Mouse (Mus musculus) CH12.LX (cell line): ENCODE data around the gene Lrp6. TPM values are rescaled to one million over a fixed set of nuclear protein-coding genes. Genes with fewer than 3 reads are reported as not detected.

ENCODE experiments used
- DNase-seq: peaks from one replicate; pipeline ENCODE4 v3.0.0-alpha.2; 2013; ENCODE audit errors: extremely low read depth
- H3K27ac ChIP-seq: 2 replicates; pipeline ENCODE4 v1.5.1; 2012; ENCODE audit warnings: low read depth, mild to moderate bottlenecking, control low read depth, moderate library complexity; ENCODE audit not compliant: insufficient read depth
- H3K27me3 ChIP-seq: replicated peaks from 2 replicates; pipeline ENCODE3; 2012; ENCODE audit warnings: inconsistent platforms
- H3K36me3 ChIP-seq, 2 experiments: replicated peaks in 1 of 2; 2 replicates each; pipeline versions ENCODE3 to v1.6.1; 2012; ENCODE audit warnings: inconsistent platforms in 1 of 2, low read length in 1 of 2, mild to moderate bottlenecking in 1 of 2, mixed read lengths in 1 of 2, moderate library complexity in 1 of 2; ENCODE audit not compliant: control insufficient read depth in 1 of 2, insufficient read depth in 1 of 2
- H3K4me1 ChIP-seq, 2 experiments: 2 replicates each; pipeline ENCODE4 v1.6.1; 2012; ENCODE audit warnings: inconsistent platforms in 1 of 2, moderate library complexity in 1 of 2; ENCODE audit not compliant: insufficient read depth in 2 of 2, control insufficient read depth in 1 of 2
- H3K4me2 ChIP-seq: 2 replicates; pipeline ENCODE4 v1.6.1; 2012; ENCODE audit warnings: low read depth, mild to moderate bottlenecking, control low read depth; ENCODE audit not compliant: poor library complexity, insufficient read depth, severe bottlenecking
- H3K4me3 ChIP-seq, 3 experiments: fragments of 150-350 bp in 1 of 3; sonication (generic) in 1 of 3; replicated peaks in 1 of 3; 2 replicates each; pipeline versions ENCODE3 to v1.5.1; 2011 to 2012; ENCODE audit warnings: low read depth in 2 of 3, low read length in 2 of 3, mild to moderate bottlenecking in 2 of 3, moderate library complexity in 2 of 3, control low read depth in 1 of 3, improper control_type of control experiment in 1 of 3, inconsistent platforms in 1 of 3, mixed read lengths in 1 of 3; ENCODE audit not compliant: poor library complexity in 1 of 3
- H3K79me2 ChIP-seq: replicated peaks from 2 replicates; pipeline ENCODE4 v1.6.1; 2012; ENCODE audit warnings: mild to moderate bottlenecking, moderate library complexity; ENCODE audit not compliant: control insufficient read depth, poor library complexity, insufficient read depth, severe bottlenecking; ENCODE audit errors: extremely low read depth
- H3K9ac ChIP-seq: 2 replicates; pipeline ENCODE4 v1.6.1; 2012; ENCODE audit warnings: low read depth, mild to moderate bottlenecking, control low read depth, moderate library complexity; ENCODE audit not compliant: insufficient read depth
- H3K9me3 ChIP-seq: replicated peaks from 2 replicates; pipeline ENCODE3; 2012; ENCODE audit warnings: low read length, inconsistent platforms, mixed read lengths
- BHLHE40 ChIP-seq: IDR thresholded peaks from 2 replicates; pipeline ENCODE4 v1.6.1; 2011; ENCODE audit warnings: mild to moderate bottlenecking, low read depth, low read length, improper control_type of control experiment
- CHD2 ChIP-seq: IDR thresholded peaks from 2 replicates; pipeline ENCODE4 v1.6.1; 2011; ENCODE audit warnings: low read length, improper control_type of control experiment
- CTCF ChIP-seq, 2 experiments: IDR thresholded peaks in 1 of 2; conservative IDR thresholded peaks in 1 of 2; 2 replicates each; pipeline ENCODE4 v1.5.1; 2011 to 2012; ENCODE audit warnings: low read depth in 2 of 2, low read length in 2 of 2, improper control_type of control experiment in 1 of 2, inconsistent platforms in 1 of 2, mild to moderate bottlenecking in 1 of 2, moderate library complexity in 1 of 2
- E2F4 ChIP-seq: IDR thresholded peaks from 2 replicates; pipeline ENCODE4 v1.6.1; 2011; ENCODE audit warnings: low read depth, low read length, improper control_type of control experiment; ENCODE audit not compliant: insufficient replicate concordance
- ETS1 ChIP-seq: conservative IDR thresholded peaks from 2 replicates; pipeline ENCODE4 v1.6.1; 2012; ENCODE audit warnings: low read depth, mild to moderate bottlenecking, inconsistent platforms, low read length, improper control_type of control experiment, moderate library complexity
- HCFC1 ChIP-seq: IDR thresholded peaks from 2 replicates; pipeline ENCODE4 v1.6.1; 2012; ENCODE audit warnings: low read depth, mild to moderate bottlenecking, inconsistent platforms, low read length, improper control_type of control experiment
- IRF4 ChIP-seq: IDR thresholded peaks from 2 replicates; pipeline ENCODE4 v1.6.1; 2014; ENCODE audit warnings: low read depth, mild to moderate bottlenecking, inconsistent platforms, low read length, improper control_type of control experiment
- JUN ChIP-seq: IDR thresholded peaks from 2 replicates; pipeline ENCODE4 v1.6.1; 2011; ENCODE audit warnings: low read depth, mild to moderate bottlenecking, low read length, improper control_type of control experiment, moderate library complexity; ENCODE audit not compliant: insufficient read depth
- MAFK ChIP-seq: IDR thresholded peaks from 2 replicates; pipeline ENCODE4 v1.6.1; 2011; ENCODE audit warnings: low read length, improper control_type of control experiment; ENCODE audit not compliant: insufficient replicate concordance
- MAX ChIP-seq: IDR thresholded peaks from 2 replicates; pipeline ENCODE4 v1.6.1; 2011; ENCODE audit warnings: low read length, improper control_type of control experiment
- MAZ ChIP-seq: IDR thresholded peaks from 2 replicates; pipeline ENCODE4 v1.6.1; 2012; ENCODE audit warnings: low read depth, mild to moderate bottlenecking, inconsistent platforms, low read length, improper control_type of control experiment, moderate library complexity
- MEF2A ChIP-seq: IDR thresholded peaks from 2 replicates; pipeline ENCODE4 v1.6.1; 2014; ENCODE audit warnings: low read depth, mild to moderate bottlenecking, inconsistent platforms, low read length, improper control_type of control experiment, borderline replicate concordance
- MXI1 ChIP-seq: IDR thresholded peaks from 2 replicates; pipeline ENCODE4 v1.6.1; 2011; ENCODE audit warnings: mild to moderate bottlenecking, low read depth, low read length, improper control_type of control experiment
- NELFE ChIP-seq: IDR thresholded peaks from 2 replicates; pipeline ENCODE4 v1.6.1; 2011; ENCODE audit warnings: low read depth, low read length, improper control_type of control experiment
- POLR2AphosphoS2 ChIP-seq: IDR thresholded peaks from 2 replicates; pipeline ENCODE4 v1.6.1; 2011; ENCODE audit warnings: low read depth, low read length, improper control_type of control experiment
- SMC3 ChIP-seq: IDR thresholded peaks from 2 replicates; pipeline ENCODE4 v1.6.1; 2011; ENCODE audit warnings: low read depth, low read length, improper control_type of control experiment
- TBP ChIP-seq: conservative IDR thresholded peaks from 2 replicates; pipeline ENCODE4 v1.6.1; 2011; ENCODE audit warnings: low read depth, low read length, improper control_type of control experiment
- USF1 ChIP-seq: IDR thresholded peaks from 2 replicates; pipeline ENCODE4 v1.6.1; 2014; ENCODE audit warnings: low read depth, mild to moderate bottlenecking, inconsistent platforms, low read length, improper control_type of control experiment
- ZC3H11A ChIP-seq: IDR thresholded peaks from 2 replicates; pipeline ENCODE4 v1.6.1; 2012; ENCODE audit warnings: low read depth, mild to moderate bottlenecking, inconsistent platforms, low read length, improper control_type of control experiment
- ZKSCAN1 ChIP-seq: IDR thresholded peaks from 2 replicates; pipeline ENCODE4 v1.6.1; 2012; ENCODE audit warnings: low read depth, inconsistent platforms, low read length, improper control_type of control experiment, borderline replicate concordance
- ZNF384 ChIP-seq: IDR thresholded peaks from 2 replicates; pipeline ENCODE4 v1.6.1; 2012; ENCODE audit warnings: low read depth, low read length, improper control_type of control experiment, inconsistent platforms
- dilution Hi-C: fragments of 300-500 bp; cut with MboI; formaldehyde crosslinking; loops from 2 replicates; pipeline ENCODE4 v1.14.3; 2020; ENCODE audit warnings: low sequenced_read_pairs; ENCODE audit not compliant: extremely low pct_unique_long_range_greater_than_20kb, extremely low pct_ligation_motif_present
- in situ Hi-C: fragments of 300-500 bp; cut with MboI; formaldehyde crosslinking; loops from 3 replicates; pipeline ENCODE4 v1.14.3; 2019; ENCODE audit warnings: low sequenced_read_pairs, low pct_ligation_motif_present, low pct_unique_long_range_greater_than_20kb, mixed read lengths
- polyA plus RNA-seq: library from polyadenylated mRNA; unstranded; fragments of >175 nt; gene quantifications from 2 replicates; pipeline ENCODE4 v1.2.1, GENCODE M21; 2012; ENCODE audit warnings: low read depth; ENCODE audit not compliant: insufficient read length
- total RNA-seq, 2 experiments: library from RNA; depleted of rRNA; stranded (reverse); fragments of 300-350 nt in 1 of 2; fragments of >200 nt in 1 of 2; gene quantifications; 2 replicates each; pipeline ENCODE4 v1.2.3; 2012 to 2014

Lrp6 gene
- total and polyA plus RNA-seq, 3 experiments = 12.4 to 15.6 (median 13.3) TPM

DNA sequence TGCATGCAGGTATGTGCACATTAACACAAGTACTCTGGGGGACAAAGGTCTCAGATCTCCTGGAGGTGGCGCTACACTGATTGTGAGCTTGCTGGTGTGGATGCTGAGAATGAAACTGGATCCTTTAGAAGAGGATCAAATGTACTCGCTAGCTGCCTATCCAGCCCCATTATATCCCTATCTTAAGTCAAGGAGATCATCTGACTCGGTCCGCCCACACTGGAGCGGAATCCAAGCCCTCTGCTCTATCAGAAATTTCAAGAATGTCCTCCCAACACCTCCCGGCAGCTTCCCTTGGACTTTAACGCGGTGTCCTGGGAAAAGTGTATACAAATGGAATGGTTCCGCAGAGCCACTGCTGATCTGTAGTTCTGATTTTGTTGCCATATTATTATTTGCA, 77.1 kb downstream of the Lrp6 start:
- TF ChIP-seq CTCF (conservative IDR thresholded peaks at IDR 0.05 in 1 of 2, IDR thresholded peaks at IDR 0.05 in 1 of 2; ENCODE audit: low read depth in 2 of 2, low read length in 2 of 2) (peak in 1 of 2 experiments; percentile 18; a peak in 1 of 4 replicates), NELFE (no peak), ZNF384 (no peak)
- no peak for DNase-seq
- H3K27ac ChIP-seq = no peak overlapping the region
- no peaks in the 10 kb centered on the region for H3K27me3 ChIP-seq
- H3K36me3 ChIP-seq = peaks cover 11 to 52% of the 10 kb centered on the region in 2 experiments
- dilution Hi-C loops = no loop called here
- in situ Hi-C loops = no loop called here
- no peak overlapping the region for H3K4me2 ChIP-seq
- no peaks in the 10 kb centered on the region for H3K79me2 ChIP-seq
- no peak overlapping the region for H3K4me3 ChIP-seq
- peaks cover 0 to 9% of the 10 kb centered on the region in 2 experiments; a peak in 2 of 4 replicates for H3K4me1 ChIP-seq
- no peaks in the 10 kb centered on the region for H3K9me3 ChIP-seq
- no peak overlapping the region for H3K9ac ChIP-seq

DNA sequence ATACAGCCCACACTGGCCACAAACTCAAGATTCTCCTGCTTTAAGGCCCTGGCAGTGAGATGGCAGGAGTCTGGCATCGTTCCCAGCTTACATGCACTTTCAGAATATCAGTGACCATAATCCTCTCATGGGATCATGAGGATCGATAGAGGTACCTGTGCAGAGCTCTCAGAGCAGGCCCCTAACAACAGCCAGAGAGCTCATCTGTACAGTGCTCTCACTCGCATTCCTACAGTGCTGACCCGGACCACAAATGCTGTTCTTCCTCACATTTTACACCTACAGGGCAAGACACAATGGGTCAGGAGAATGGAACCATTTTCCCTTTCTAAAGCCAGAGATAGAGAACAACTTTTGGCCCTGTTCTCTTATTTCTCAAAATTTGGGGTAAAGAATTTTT, 77.6 kb downstream of the Lrp6 start:
- H3K27ac ChIP-seq = no peak overlapping the region
- H3K36me3 ChIP-seq = peaks cover 15 to 55% of the 10 kb centered on the region in 2 experiments
- dilution Hi-C loops = no loop called here
- no peak for DNase-seq
- no peak overlapping the region for H3K9ac ChIP-seq
- TF ChIP-seq HCFC1 = no peak
- no peak for TF ChIP-seq BHLHE40
- TF ChIP-seq E2F4 = no peak
- TF ChIP-seq SMC3 = no peak
- no peak for TF ChIP-seq USF1
- no peak for TF ChIP-seq MAFK
- TF ChIP-seq MAX = no peak
- TF ChIP-seq POLR2AphosphoS2 = no peak
- no peak for TF ChIP-seq MEF2A
- TF ChIP-seq ZC3H11A = no peak
- H3K4me2 ChIP-seq = no peak overlapping the region
- in situ Hi-C loops = no loop called here
- peaks cover 0 to 9% of the 10 kb centered on the region in 2 experiments; a peak in 2 of 4 replicates for H3K4me1 ChIP-seq
- no peak overlapping the region for H3K4me3 ChIP-seq
- no peaks in the 10 kb centered on the region for H3K27me3 ChIP-seq
- H3K9me3 ChIP-seq = no peaks in the 10 kb centered on the region
- H3K79me2 ChIP-seq = no peaks in the 10 kb centered on the region

DNA sequence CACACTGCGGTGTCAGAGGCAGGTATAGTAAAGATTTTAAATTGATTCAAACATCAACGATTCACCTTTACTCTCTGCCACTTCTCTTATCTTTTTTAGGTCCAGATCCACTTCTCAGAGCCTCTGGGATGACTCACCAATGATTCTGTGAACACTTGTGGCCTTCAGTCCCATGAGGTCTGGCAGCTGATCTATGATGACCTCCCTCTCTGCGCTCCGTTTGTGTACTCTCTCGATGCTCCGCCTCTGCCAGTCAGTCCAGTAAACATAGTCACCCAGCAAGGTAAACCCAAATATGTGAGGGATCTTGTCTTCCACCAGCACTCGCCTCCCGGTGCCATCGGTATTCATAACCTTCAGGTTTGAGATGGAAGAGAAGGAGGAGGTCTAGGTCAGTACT, 80.4 kb downstream of the Lrp6 start:
- H3K4me3 ChIP-seq = no peak overlapping the region
- H3K27ac ChIP-seq = no peak overlapping the region
- peaks cover 18 to 59% of the 10 kb centered on the region in 2 experiments for H3K36me3 ChIP-seq
- in situ Hi-C loops (no loop called here), dilution Hi-C loops (no loop called here)
- no peak for TF ChIP-seq MXI1
- TF ChIP-seq TBP = no peak
- TF ChIP-seq ETS1 = no peak
- no peak for TF ChIP-seq POLR2AphosphoS2
- no peak for TF ChIP-seq MAFK
- no peak for TF ChIP-seq MAZ
- no peak for TF ChIP-seq IRF4
- no peak for TF ChIP-seq ZC3H11A
- no peak for TF ChIP-seq BHLHE40
- no peak for TF ChIP-seq SMC3
- no peak for TF ChIP-seq JUN
- no peak for TF ChIP-seq CHD2
- no peak for TF ChIP-seq ZKSCAN1
- H3K4me2 ChIP-seq = no peak overlapping the region
- H3K79me2 ChIP-seq = no peaks in the 10 kb centered on the region
- no peak for DNase-seq
- H3K9ac ChIP-seq = no peak overlapping the region
- H3K4me1 ChIP-seq = no peaks in the 10 kb centered on the region
- H3K9me3 ChIP-seq = no peaks in the 10 kb centered on the region
- no peaks in the 10 kb centered on the region for H3K27me3 ChIP-seq
